Mouse (Mus musculus) heart, embryonic 11.5 days (tissue): ENCODE measurements around the gene Syt7. TPM values are rescaled to one million over a fixed set of nuclear protein-coding genes. Genes with fewer than 3 reads are reported as not detected.

Source experiments
- ATAC-seq: fragments of 200-750 bp; cut with Nextera tagmentation; replicated peaks from 2 replicates; pipeline ENCODE4 v1.8.0; 2017; ENCODE audit warnings: moderate library complexity; ENCODE audit not compliant: insufficient number of reproducible peaks, low FRiP score, low TSS enrichment
- H3K27ac ChIP-seq: fragments of 300-500 bp; sonication (generic); 2 replicates; pipeline ENCODE4 v1.5.1; 2014; ENCODE audit warnings: mild to moderate bottlenecking, low read depth, low read length
- H3K27me3 ChIP-seq: fragments of 300-500 bp; sonication (generic); 2 replicates; pipeline ENCODE4 v1.6.1; 2014; ENCODE audit warnings: mild to moderate bottlenecking, low read length, mixed read lengths; ENCODE audit not compliant: control insufficient read depth, insufficient read depth
- H3K36me3 ChIP-seq: fragments of 300-500 bp; sonication (generic); 2 replicates; pipeline ENCODE4 v1.6.1; 2014; ENCODE audit warnings: mild to moderate bottlenecking, low read length, moderate library complexity, mixed read lengths; ENCODE audit not compliant: control insufficient read depth, insufficient read depth
- H3K4me1 ChIP-seq: fragments of 300-500 bp; sonication (generic); 2 replicates; pipeline ENCODE4 v1.6.1; 2014; ENCODE audit warnings: low read length; ENCODE audit not compliant: control insufficient read depth, insufficient read depth
- H3K4me2 ChIP-seq: fragments of 300-500 bp; sonication (generic); 2 replicates; pipeline ENCODE4 v1.6.1; 2014; ENCODE audit warnings: mild to moderate bottlenecking, moderate library complexity
- H3K4me3 ChIP-seq: fragments of 300-500 bp; sonication (generic); 2 replicates; pipeline ENCODE4 v1.5.1; 2014; ENCODE audit warnings: low read depth, low read length
- H3K9ac ChIP-seq: fragments of 300-500 bp; sonication (generic); 2 replicates; pipeline ENCODE4 v1.6.1; 2014; ENCODE audit warnings: mild to moderate bottlenecking, low read depth, low read length, moderate library complexity
- H3K9me3 ChIP-seq: fragments of 300-500 bp; sonication (generic); replicated peaks from 2 replicates; pipeline ENCODE4 v1.6.1; 2016; ENCODE audit warnings: low read length; ENCODE audit not compliant: control insufficient read depth
- WGBS: fragments of 180-500 bp; shearing (Covaris S2); extraction: QIAGEN DNeasy Blood & Tissue Kit; methylation state at CpG from one replicate; pipeline ENCODE4 v1.1.7; 2014; ENCODE audit not compliant: insufficient replicate concordance; 5-methylcytosine and 5-hydroxymethylcytosine counted together
- polyA plus RNA-seq: library from polyadenylated mRNA; unstranded; fragments of >200 nt; fragmentation: Nextera tagmentation; extraction: Ambion mirVana; gene quantifications from 2 replicates; pipeline ENCODE4 v1.2.1, GENCODE M21; 2014

Syt7 gene
- polyA plus RNA-seq, 1 experiment from 2014 or later, result 1.2 TPM

GRCm38 (mm10) chr19:10433879-10434540, 45.1 kb downstream of the Syt7 start:
- H3K9me3 ChIP-seq, result no peaks in the 10 kb centered on the region
- H3K4me1 ChIP-seq, result peaks cover 21% of the 10 kb centered on the region
- H3K27ac ChIP-seq, result 0 out of 2 replicates have a peak overlapping the region, but pooled peaks have one; percentile 22
- no peak overlapping the region for H3K4me3 ChIP-seq
- ATAC-seq, result no peak
- 0 out of 2 replicates have a peak overlapping the region, but pooled peaks have one; percentile 28 for H3K9ac ChIP-seq
- no peak overlapping the region for H3K4me2 ChIP-seq
- WGBS, result 44% methylated on average over 9 of the region's 9 CpGs
- H3K36me3 ChIP-seq, result no peaks in the 10 kb centered on the region
- H3K27me3 ChIP-seq, result peaks cover 26% of the 10 kb centered on the region

GRCm38 (mm10) chr19:10434927-10435326, 46.0 kb downstream of the Syt7 start:
- Histone ChIP-seq H3K4me2 (no peak overlapping the region), H3K9me3 (no peaks in the 10 kb centered on the region), H3K4me3 (no peak overlapping the region), H3K27ac (no peak overlapping the region), H3K9ac (no peak overlapping the region), H3K4me1 (peaks cover 21% of the 10 kb centered on the region), H3K27me3 (peaks cover 29% of the 10 kb centered on the region), H3K36me3 (no peaks in the 10 kb centered on the region)
- ATAC-seq, result no peak
- WGBS, result 67% methylated on average over 6 of the region's 6 CpGs

- no peak overlapping the region for H3K4me2 ChIP-seq
- peaks cover 28% of the 10 kb centered on the region for H3K27me3 ChIP-seq
- no peak overlapping the region for H3K9ac ChIP-seq
- H3K36me3 ChIP-seq, result no peaks in the 10 kb centered on the region
- 29% methylated on average over 3 of the region's 3 CpGs for WGBS
- no peak for ATAC-seq
- no peaks in the 10 kb centered on the region for H3K9me3 ChIP-seq
- no peak overlapping the region for H3K4me3 ChIP-seq
- no peak overlapping the region for H3K27ac ChIP-seq
- peaks cover 21% of the 10 kb centered on the region for H3K4me1 ChIP-seq
Observed at GRCm38 (mm10) chr19:10435908-10436307, 47.0 kb downstream of the Syt7 start.

GRCm38 (mm10) chr19:10436726-10437125, 47.8 kb downstream of the Syt7 start:
- Histone ChIP-seq H3K27me3 (peaks cover 29% of the 10 kb centered on the region), H3K4me1 (peaks cover 16% of the 10 kb centered on the region), H3K27ac (no peak overlapping the region), H3K4me3 (no peak overlapping the region), H3K9me3 (no peaks in the 10 kb centered on the region), H3K9ac (no peak overlapping the region), H3K36me3 (no peaks in the 10 kb centered on the region), H3K4me2 (no peak overlapping the region)
- 38% methylated on average over 1 of the region's 1 CpGs for WGBS
- ATAC-seq, result no peak

GRCm38 (mm10) chr19:10437521-10437920, 48.6 kb downstream of the Syt7 start:
- H3K9me3 ChIP-seq, result no peaks in the 10 kb centered on the region
- no peak overlapping the region for H3K4me2 ChIP-seq
- ATAC-seq, result no peak
- 56% methylated on average over 1 of the region's 1 CpGs for WGBS
- peaks cover 35% of the 10 kb centered on the region for H3K27me3 ChIP-seq
- H3K36me3 ChIP-seq, result no peaks in the 10 kb centered on the region
- no peak overlapping the region for H3K27ac ChIP-seq
- no peak overlapping the region for H3K9ac ChIP-seq
- peaks cover 16% of the 10 kb centered on the region for H3K4me1 ChIP-seq
- no peak overlapping the region for H3K4me3 ChIP-seq

GRCm38 (mm10) chr19:10444685-10445369, 55.9 kb downstream of the Syt7 start:
- Histone ChIP-seq H3K9ac (no peak overlapping the region), H3K4me1 (no peaks in the 10 kb centered on the region), H3K27ac (no peak overlapping the region), H3K4me3 (no peak overlapping the region), H3K36me3 (no peaks in the 10 kb centered on the region), H3K27me3 (peaks cover 29% of the 10 kb centered on the region), H3K4me2 (no peak overlapping the region), H3K9me3 (no peaks in the 10 kb centered on the region)
- WGBS, result 66% methylated on average over 15 of the region's 15 CpGs
- no peak for ATAC-seq

GRCm38 (mm10) chr19:10448275-10448674, 59.4 kb downstream of the Syt7 start:
- no peak overlapping the region for H3K9ac ChIP-seq
- H3K4me3 ChIP-seq, result no peak overlapping the region
- H3K4me2 ChIP-seq, result no peak overlapping the region
- 91% methylated on average over 7 of the region's 7 CpGs for WGBS
- H3K36me3 ChIP-seq, result no peaks in the 10 kb centered on the region
- ATAC-seq, result peak; percentile 8; the same call in 1 of the 2 replicates
- H3K27me3 ChIP-seq, result peaks cover 38% of the 10 kb centered on the region
- no peaks in the 10 kb centered on the region for H3K9me3 ChIP-seq
- H3K4me1 ChIP-seq, result no peaks in the 10 kb centered on the region
- no peak overlapping the region for H3K27ac ChIP-seq

- 36% methylated on average over 6 of the region's 6 CpGs for WGBS
- H3K4me1 ChIP-seq, result no peaks in the 10 kb centered on the region
- H3K9me3 ChIP-seq, result no peaks in the 10 kb centered on the region
- H3K4me3 ChIP-seq, result no peak overlapping the region
- no peak overlapping the region for H3K9ac ChIP-seq
- peaks cover 37% of the 10 kb centered on the region for H3K27me3 ChIP-seq
- no peaks in the 10 kb centered on the region for H3K36me3 ChIP-seq
- H3K4me2 ChIP-seq, result no peak overlapping the region
- ATAC-seq, result no peak
- no peak overlapping the region for H3K27ac ChIP-seq
Observed at GRCm38 (mm10) chr19:10449190-10449589, 60.3 kb downstream of the Syt7 start.
